Mouse (Mus musculus) CD4-positive naive resting alpha-beta T cell, adult 57 days (primary cell): ENCODE data around the gene Tmed4. TPM values are rescaled to one million over a fixed set of nuclear protein-coding genes. Genes with fewer than 3 reads are reported as not detected.

Source experiments
- total RNA-seq: library from RNA; stranded (reverse); gene quantifications from one replicate; pipeline ENCODE4 v1.2.4, GENCODE M21; 2023

Gene Tmed4
- 34.9 TPM for total RNA-seq

DNA sequence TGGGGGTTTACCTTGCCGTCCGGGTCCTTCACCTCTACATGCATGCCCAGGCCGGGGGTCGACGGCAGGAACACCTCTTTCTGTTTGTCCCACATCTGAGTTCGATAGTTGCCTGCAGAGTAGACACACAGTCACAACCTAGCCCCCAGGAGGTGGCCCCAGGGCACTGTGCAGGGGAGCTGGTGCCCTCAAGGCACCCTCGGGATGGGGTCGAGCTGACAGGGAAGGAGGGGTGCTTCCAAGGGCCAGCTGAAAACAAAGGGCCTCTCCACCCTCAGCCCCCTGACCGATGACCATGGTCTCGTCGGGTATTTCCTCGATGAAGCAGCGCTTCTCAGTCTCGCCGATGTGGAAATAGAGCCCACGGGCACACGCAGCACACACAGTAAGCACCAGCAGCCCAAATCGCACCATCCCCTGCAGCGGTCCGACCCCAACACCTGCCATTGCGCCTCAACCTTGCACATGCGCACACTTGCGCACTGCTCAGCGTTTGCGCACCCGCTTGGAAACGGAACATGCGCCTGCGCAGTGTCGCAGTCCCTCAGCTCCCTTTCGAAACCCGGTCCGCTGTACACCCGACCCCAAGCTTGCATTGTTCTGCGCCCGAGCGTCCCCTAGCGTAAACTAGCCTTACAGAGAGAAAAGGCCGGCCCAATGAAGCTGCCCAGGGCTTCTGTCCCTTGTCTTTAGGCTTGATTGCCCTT, at the start of gene Tmed4:
Tmed4 (minus strand) TSS at position 484 of the 707 bp plus-strand sequence.

GRCm38 (mm10) chr11:6291401-6292115, 16.9 kb upstream of the Tmed4 start, which contains the start of gene Ogdh:
Gene Ogdh (plus strand): TSS chr11:6291633.

DNA sequence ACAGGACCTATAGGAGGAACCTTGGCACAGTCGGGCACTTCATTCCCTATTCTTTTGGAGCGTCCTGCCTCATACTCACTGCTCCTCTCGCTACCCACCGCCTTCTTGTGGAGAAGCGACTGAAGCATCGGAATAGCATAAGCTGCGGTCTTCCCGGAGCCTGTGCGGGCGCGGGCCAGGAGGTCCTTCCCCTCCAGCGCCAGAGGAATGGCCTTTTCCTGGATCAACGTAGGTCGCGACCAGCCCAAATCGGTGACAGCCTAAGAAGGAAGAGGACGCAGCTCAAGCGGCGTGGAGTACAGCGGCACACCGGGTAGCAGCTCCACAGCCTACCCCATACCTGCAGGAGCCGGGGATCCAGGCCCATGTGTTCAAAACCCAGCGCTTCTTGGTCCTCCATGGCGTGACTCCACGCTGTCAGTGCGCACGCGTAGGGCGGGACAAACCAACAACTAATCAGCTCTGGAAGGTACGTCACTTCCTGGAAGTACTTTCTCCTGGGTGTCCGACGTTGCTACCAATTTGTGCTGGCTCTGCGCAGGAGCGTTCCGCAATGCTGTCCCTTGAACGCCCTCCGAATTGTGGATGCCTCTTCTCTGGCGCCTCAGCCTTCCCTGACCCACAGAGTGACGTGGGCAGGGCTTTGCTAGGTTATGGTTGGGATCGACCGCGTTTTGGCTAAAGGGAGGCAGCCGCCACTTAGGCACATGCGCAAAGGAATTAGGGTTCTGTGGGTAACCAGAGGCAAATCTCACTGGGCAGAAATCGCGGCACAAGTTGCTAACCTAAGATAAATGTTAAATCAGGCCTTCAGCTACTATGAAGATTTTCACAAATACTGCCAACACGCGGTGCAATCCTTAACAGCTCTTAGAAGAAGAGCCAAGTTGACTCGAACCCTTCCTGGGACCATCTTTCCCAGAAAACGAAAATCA, 7.1 kb downstream of the Tmed4 start, which contains the start of gene Ddx56:
Ddx56 (minus strand) TSS at position 453 of the 935 bp plus-strand sequence.

GRCm38 (mm10) chr11:6230012-6230411, 44.7 kb downstream of the Tmed4 start, which contains the start of gene Npc1l1:
Gene Npc1l1 (minus strand): TSS chr11:6230143.

Other genes starting within 250 kb of the Tmed4 start
- 11.5 TPM for gene Camk2b, start 208.5 kb downstream of the Tmed4 start, total RNA-seq
- gene A730071L15Rik, start 74.8 kb downstream of the Tmed4 start, total RNA-seq = 0.59 TPM
- gene Nudcd3, start 74.5 kb downstream of the Tmed4 start, total RNA-seq = 62.8 TPM
- gene Npc1l1, start 44.7 kb downstream of the Tmed4 start, total RNA-seq = 0.12 TPM
- gene Ddx56, start 7.1 kb downstream of the Tmed4 start, total RNA-seq = 73.5 TPM
- gene Ogdh, start 16.8 kb upstream of the Tmed4 start, total RNA-seq = 165 TPM
- gene Zmiz2, start 114.2 kb upstream of the Tmed4 start, total RNA-seq = 90.7 TPM
- 1,278 TPM for gene Ppia, start 140.6 kb upstream of the Tmed4 start, total RNA-seq
- 53.0 TPM for gene H2afv, start 169.6 kb upstream of the Tmed4 start, total RNA-seq
- gene Purb, start 201.0 kb upstream of the Tmed4 start, total RNA-seq = 67.2 TPM
- gene Myo1g, start 246.1 kb upstream of the Tmed4 start, total RNA-seq = 216 TPM